Mouse (Mus musculus) kidney, embryonic 16.5 days (tissue): ENCODE data around the gene Map3k9. TPM values are rescaled to one million over a fixed set of nuclear protein-coding genes. Genes with fewer than 3 reads are reported as not detected.

ENCODE experiments used
- ATAC-seq: fragments of 200-750 bp; cut with Nextera tagmentation; 2 replicates; pipeline ENCODE4 v1.8.0; 2017; ENCODE audit warnings: moderate TSS enrichment; ENCODE audit not compliant: low FRiP score, low TSS enrichment
- H3K27ac ChIP-seq: fragments of 300-500 bp; sonication (generic); 2 replicates; pipeline ENCODE4 v1.5.1; 2014; ENCODE audit warnings: low read length
- H3K27me3 ChIP-seq: fragments of 300-500 bp; sonication (generic); 2 replicates; pipeline ENCODE4 v1.6.1; 2014; ENCODE audit warnings: low read length, control low read depth, mixed read lengths; ENCODE audit not compliant: insufficient read depth
- H3K36me3 ChIP-seq: fragments of 300-500 bp; sonication (generic); 2 replicates; pipeline ENCODE4 v1.6.1; 2014; ENCODE audit warnings: low read length, control low read depth, mixed read lengths; ENCODE audit not compliant: insufficient read depth
- H3K4me1 ChIP-seq: fragments of 300-500 bp; sonication (generic); 2 replicates; pipeline ENCODE4 v1.6.1; 2014; ENCODE audit warnings: low read length, control low read depth, mixed read lengths; ENCODE audit not compliant: insufficient read depth
- H3K4me2 ChIP-seq: fragments of 300-500 bp; sonication (generic); replicated peaks from 2 replicates; pipeline ENCODE4 v1.6.1; 2014; ENCODE audit warnings: low read depth, low read length
- H3K4me3 ChIP-seq: fragments of 300-500 bp; sonication (generic); 2 replicates; pipeline ENCODE4 v1.5.1; 2014; ENCODE audit warnings: mild to moderate bottlenecking, low read length
- H3K9ac ChIP-seq: fragments of 300-500 bp; sonication (generic); replicated peaks from 2 replicates; pipeline ENCODE4 v1.6.1; 2014; ENCODE audit warnings: low read length
- H3K9me3 ChIP-seq: fragments of 300-500 bp; sonication (generic); 2 replicates; pipeline ENCODE4 v1.6.1; 2016; ENCODE audit warnings: low read length, control low read depth
- WGBS: fragments of 180-500 bp; shearing (Covaris S2); extraction: QIAGEN DNeasy Blood & Tissue Kit; methylation state at CpG from one replicate; pipeline ENCODE4 v1.1.7; 2014; 5-methylcytosine and 5-hydroxymethylcytosine counted together
- polyA plus RNA-seq: library from polyadenylated mRNA; unstranded; fragments of >200 nt; fragmentation: Nextera tagmentation; extraction: Ambion mirVana; gene quantifications from 2 replicates; pipeline ENCODE4 v1.2.1, GENCODE M21; 2015

Map3k9 gene
- polyA plus RNA-seq, 1 experiment from 2014 or later: 0.97 TPM

DNA sequence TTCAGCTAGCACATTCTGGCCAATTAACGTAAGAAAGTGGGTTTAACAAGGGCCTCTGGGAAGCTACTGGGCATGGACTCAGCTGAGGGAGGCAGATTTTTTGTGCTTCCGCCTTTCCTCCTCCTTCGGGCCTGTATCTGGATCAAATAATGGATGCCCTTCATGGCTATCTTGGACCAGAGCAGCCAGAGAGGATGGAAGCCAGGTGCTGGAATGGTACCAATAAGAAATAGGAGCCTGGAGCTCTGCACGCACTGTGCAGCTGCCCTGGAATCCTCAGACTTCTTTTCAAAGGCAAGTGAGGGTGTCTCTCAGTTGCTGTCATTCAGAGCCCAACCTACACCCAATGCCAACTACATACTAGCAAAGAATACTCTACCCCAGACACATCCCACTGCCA lies 11.5 kb downstream of the Map3k9 start:
- H3K9me3 ChIP-seq: no peaks in the 10 kb centered on the region
- no peak overlapping the region for H3K27ac ChIP-seq
- H3K36me3 ChIP-seq: no peaks in the 10 kb centered on the region
- H3K27me3 ChIP-seq: no peaks in the 10 kb centered on the region
- no peaks in the 10 kb centered on the region for H3K4me1 ChIP-seq
- no peak overlapping the region for H3K4me3 ChIP-seq
- H3K9ac ChIP-seq: no peak overlapping the region
- no peak for ATAC-seq
- H3K4me2 ChIP-seq: no peak overlapping the region
- WGBS: 96% methylated on average over 4 of the region's 4 CpGs

DNA sequence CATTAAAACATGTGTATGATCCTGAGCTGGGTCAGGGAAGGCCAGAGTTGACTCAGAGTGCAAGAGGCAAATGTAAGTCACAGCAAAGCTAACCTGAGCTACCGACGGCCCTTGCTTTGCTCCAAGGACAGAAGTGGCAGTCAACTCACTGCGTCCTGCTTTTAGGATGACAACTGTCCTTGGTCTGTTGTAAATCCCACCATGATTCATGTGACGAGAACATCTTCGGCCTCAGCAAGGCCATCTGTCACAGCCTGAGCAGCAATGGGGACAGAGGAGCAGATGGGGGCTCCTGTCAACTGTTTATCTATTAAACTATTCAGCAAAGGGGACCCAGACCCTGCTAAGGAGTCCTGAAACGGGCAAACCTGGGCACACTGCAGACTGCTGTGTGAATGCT lies 15.6 kb downstream of the Map3k9 start:
- no peaks in the 10 kb centered on the region for H3K9me3 ChIP-seq
- H3K27me3 ChIP-seq: no peaks in the 10 kb centered on the region
- no peak overlapping the region for H3K4me2 ChIP-seq
- WGBS: 88% methylated on average over 6 of the region's 6 CpGs
- no peak overlapping the region for H3K27ac ChIP-seq
- no peak overlapping the region for H3K4me3 ChIP-seq
- no peak for ATAC-seq
- no peaks in the 10 kb centered on the region for H3K36me3 ChIP-seq
- no peaks in the 10 kb centered on the region for H3K4me1 ChIP-seq
- H3K9ac ChIP-seq: no peak overlapping the region

DNA sequence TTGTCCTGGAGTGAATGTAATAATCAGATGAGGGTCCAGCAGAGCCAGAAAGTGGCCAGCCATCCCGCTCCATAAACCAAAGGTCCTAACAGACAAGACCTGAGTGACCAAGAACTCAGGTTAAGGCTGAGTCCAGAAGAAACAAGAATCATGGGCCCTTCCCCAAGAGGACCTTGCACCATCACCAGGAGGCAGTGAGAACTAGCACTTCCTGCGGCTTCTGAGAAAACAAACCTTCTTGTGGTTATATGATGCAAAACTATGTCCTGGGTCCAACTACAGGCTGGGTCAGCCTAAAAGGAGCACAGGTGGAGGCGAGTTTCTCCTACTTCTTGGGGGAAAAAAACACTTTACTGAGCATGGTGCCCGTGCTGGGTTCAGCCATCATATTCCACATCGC lies 16.6 kb downstream of the Map3k9 start:
- H3K27me3 ChIP-seq: no peaks in the 10 kb centered on the region
- H3K36me3 ChIP-seq: no peaks in the 10 kb centered on the region
- H3K9ac ChIP-seq: no peak overlapping the region
- WGBS: 92% methylated on average over 5 of the region's 5 CpGs
- no peaks in the 10 kb centered on the region for H3K9me3 ChIP-seq
- no peak for ATAC-seq
- H3K4me2 ChIP-seq: no peak overlapping the region
- no peak overlapping the region for H3K27ac ChIP-seq
- H3K4me3 ChIP-seq: no peak overlapping the region
- H3K4me1 ChIP-seq: no peaks in the 10 kb centered on the region

DNA sequence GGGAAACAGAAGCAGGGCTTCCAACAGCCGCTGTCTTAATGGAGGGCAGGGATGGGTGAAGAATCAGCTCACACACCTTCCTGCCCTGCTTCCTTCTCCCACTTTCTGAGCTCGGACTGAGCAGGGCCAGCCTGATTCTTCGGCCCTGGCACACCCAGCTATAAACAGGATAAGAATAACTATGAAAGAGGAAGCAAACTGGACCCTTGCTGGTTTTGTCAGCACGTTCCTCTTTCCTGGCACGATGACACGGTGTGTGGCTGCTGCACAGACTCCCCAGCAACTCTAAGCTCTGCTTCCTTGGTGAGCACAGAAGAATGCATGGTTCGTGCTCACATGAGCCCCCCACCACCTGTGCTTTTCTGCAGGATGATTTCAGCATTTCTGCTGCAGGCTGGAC lies 26.3 kb downstream of the Map3k9 start:
- H3K27ac ChIP-seq: no peak overlapping the region
- H3K4me1 ChIP-seq: no peaks in the 10 kb centered on the region
- 70% methylated on average over 7 of the region's 7 CpGs for WGBS
- H3K9ac ChIP-seq: no peak overlapping the region
- H3K4me2 ChIP-seq: no peak overlapping the region
- ATAC-seq: no peak
- no peaks in the 10 kb centered on the region for H3K36me3 ChIP-seq
- H3K9me3 ChIP-seq: no peaks in the 10 kb centered on the region
- no peaks in the 10 kb centered on the region for H3K27me3 ChIP-seq
- H3K4me3 ChIP-seq: no peak overlapping the region

DNA sequence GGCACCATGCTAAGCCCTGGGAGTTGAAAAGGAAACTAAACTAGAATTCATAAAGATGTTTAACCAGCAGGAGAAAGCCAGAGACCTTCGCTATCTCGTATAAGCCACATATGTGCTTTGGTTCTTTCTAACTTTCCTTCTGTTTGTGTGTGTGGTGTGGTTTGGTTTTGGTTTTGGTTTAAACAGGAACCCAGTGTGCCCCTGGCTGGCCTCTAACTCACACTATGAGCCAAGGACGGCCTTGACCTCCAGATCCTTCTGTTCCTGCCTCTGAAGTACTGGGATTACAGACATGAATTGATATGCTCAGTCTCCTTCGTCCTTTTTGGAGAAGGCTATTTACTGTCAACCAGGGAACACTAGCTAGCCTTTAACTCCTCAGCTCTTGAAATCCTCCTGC lies 29.9 kb downstream of the Map3k9 start:
- Histone ChIP-seq H3K4me3 (no peak overlapping the region), H3K9me3 (no peaks in the 10 kb centered on the region)
- ATAC-seq: no peak

DNA sequence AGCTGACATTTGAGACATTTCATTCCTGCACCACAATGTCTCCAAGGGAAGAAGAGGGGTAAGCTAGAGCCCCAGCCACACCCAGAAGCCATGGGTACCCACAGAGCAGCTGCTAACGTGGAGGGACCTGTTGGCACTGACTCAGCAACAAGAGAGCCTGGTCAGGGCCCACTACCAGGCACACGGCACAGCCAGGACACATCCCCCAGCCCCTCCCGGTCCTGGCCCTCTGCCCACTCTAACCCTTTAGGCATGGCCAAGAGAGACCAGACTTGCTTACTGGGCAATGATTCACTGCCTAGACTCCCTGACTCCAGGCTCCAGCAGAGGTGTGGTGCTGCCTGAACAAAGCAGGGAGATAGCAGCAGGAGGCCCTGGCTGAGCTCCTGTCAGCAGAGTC lies 32.1 kb downstream of the Map3k9 start:
- ATAC-seq: no peak
- Histone ChIP-seq H3K4me3 (no peak overlapping the region), H3K4me1 (0 out of 2 replicates have a peak, but pooled peaks cover 3% of the 10 kb centered on the region), H3K9me3 (no peaks in the 10 kb centered on the region), H3K4me2 (no peak overlapping the region), H3K27me3 (no peaks in the 10 kb centered on the region), H3K9ac (no peak overlapping the region), H3K27ac (no peak overlapping the region), H3K36me3 (no peaks in the 10 kb centered on the region)
- WGBS: 66% methylated on average over 3 of the region's 3 CpGs

More for the DNA sequence above, 29.9 kb downstream of the Map3k9 start:
- Histone ChIP-seq H3K27ac (no peak overlapping the region), H3K9ac (no peak overlapping the region), H3K4me1 (0 out of 2 replicates have a peak, but pooled peaks cover 3% of the 10 kb centered on the region), H3K36me3 (no peaks in the 10 kb centered on the region), H3K4me2 (no peak overlapping the region), H3K27me3 (no peaks in the 10 kb centered on the region)
- 88% methylated on average over 4 of the region's 4 CpGs for WGBS

DNA sequence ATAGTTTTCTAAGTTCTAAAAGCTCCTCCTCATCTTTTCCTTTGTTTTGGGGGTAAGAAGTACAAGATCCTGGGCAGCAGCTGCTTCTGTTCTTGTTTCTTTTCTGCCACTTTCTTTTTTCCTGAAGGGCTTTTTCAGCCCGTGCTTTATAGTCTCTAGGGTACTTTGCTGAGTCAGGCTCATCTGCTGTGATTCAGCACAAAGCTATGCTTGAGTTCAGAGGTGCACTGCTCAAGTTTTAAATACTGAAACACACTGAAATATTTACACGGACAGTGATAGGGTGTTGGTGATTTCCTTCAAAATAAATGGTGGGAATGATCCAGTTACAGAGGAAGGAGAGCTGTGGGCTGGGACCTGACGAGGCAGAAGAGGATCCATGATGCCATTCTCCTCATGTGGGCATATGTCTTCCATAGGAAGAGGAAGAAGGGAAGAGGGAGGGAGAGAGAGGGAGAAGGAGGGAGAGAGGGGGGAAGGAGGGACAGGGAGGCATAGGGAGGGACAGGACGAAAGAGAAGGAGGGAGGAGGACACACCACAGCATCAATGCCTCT lies 32.9 kb downstream of the Map3k9 start:
- Histone ChIP-seq H3K27ac (no peak overlapping the region), H3K4me1 (0 out of 2 replicates have a peak, but pooled peaks cover 3% of the 10 kb centered on the region), H3K4me3 (no peak overlapping the region), H3K9ac (no peak overlapping the region), H3K27me3 (no peaks in the 10 kb centered on the region), H3K9me3 (no peaks in the 10 kb centered on the region), H3K36me3 (no peaks in the 10 kb centered on the region), H3K4me2 (no peak overlapping the region)
- no peak for ATAC-seq
- WGBS: 48% methylated on average over 4 of the region's 4 CpGs

DNA sequence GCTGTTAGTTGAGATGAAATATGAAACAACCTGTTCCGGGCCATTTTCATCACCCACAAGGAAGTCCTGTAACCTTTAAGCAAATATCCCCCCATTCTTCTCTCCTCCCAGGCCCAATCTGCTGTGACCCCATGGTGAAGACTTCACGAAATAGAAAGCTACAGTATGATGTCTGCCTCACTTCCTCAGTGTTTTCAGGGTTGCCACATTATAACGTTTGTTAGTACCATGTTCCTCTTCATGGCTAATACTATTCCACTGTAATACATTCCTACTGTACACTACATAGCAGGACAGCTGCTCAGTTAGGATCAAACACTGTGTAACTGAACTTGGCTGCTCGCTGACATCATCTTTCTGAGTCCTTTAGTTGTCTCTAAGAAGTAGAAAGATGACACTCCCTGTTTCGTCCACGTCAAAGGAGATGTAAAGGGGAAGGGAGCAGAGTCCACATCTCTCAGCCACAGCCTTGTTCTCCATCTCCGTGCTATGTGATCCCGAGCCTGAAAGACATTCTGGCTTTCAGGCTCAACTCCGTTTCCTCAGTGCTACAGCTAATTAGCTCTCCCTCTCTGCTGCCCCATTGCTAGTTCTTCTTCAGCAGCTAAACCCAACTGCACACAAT lies 34.5 kb downstream of the Map3k9 start:
- H3K9me3 ChIP-seq: no peaks in the 10 kb centered on the region
- no peak overlapping the region for H3K9ac ChIP-seq
- H3K36me3 ChIP-seq: no peaks in the 10 kb centered on the region
- H3K4me1 ChIP-seq: 0 out of 2 replicates have a peak, but pooled peaks cover 3% of the 10 kb centered on the region
- no peak overlapping the region for H3K4me2 ChIP-seq
- ATAC-seq: no peak
- no peak overlapping the region for H3K27ac ChIP-seq
- WGBS: 72% methylated on average over 9 of the region's 9 CpGs
- no peaks in the 10 kb centered on the region for H3K27me3 ChIP-seq
- no peak overlapping the region for H3K4me3 ChIP-seq

DNA sequence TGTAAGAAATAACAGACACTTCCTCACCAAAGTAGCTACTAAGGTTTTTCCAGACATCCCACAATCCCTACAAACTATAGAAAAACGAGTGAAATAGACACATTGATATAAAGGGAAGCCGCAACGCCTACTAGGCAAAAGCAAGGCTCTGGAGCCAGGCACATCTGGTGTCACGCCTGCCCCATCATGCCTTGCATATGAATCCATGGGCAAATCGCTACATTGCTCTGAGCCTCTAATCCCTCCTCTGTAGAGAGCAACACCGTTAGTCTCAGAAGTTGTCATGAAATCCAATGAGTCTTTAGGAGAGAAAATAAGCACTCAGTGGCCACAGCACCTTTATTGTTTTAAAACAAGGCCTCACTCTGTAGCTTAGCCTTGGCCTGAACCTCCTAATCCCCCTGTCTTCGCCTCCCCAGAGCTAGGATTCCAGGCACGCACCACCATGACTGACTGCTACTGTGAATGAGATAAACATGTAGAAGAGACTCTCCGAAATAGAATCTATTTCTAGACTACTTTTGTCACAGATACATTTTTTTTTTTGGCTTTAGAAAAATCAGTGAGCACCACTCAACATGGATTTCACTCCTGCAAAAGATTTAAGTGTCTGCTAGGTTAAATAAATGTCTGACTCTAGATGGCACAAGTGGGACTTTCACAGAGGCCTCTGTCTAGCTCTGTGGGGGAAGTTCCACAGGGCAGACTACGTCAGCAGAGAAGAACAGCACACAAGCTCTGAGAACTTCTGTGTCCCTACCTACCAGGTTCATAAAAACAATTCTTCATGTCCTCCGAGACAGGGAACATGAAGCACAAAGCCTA lies 45.5 kb downstream of the Map3k9 start:
- WGBS: 87% methylated on average over 11 of the region's 11 CpGs
- ATAC-seq: no peak

More for the DNA sequence above, 45.5 kb downstream of the Map3k9 start:
- Histone ChIP-seq H3K36me3 (no peaks in the 10 kb centered on the region), H3K4me1 (no peaks in the 10 kb centered on the region), H3K27me3 (no peaks in the 10 kb centered on the region), H3K27ac (no peak overlapping the region), H3K4me2 (no peak overlapping the region), H3K4me3 (no peak overlapping the region), H3K9me3 (no peaks in the 10 kb centered on the region), H3K9ac (no peak overlapping the region)
